Mouse (Mus musculus): ENCODE measurements around the gene Sf3b5. TPM values are rescaled to one million over a fixed set of nuclear protein-coding genes. Genes with fewer than 3 reads are reported as not detected.

Gene Sf3b5
- polyA plus RNA-seq, 1 experiment from 2014 or later = 34.5 TPM

Other genes with a start within 250 kb of the Sf3b5 start
- gene Utrn, start 136.0 kb upstream of the Sf3b5 start, polyA plus RNA-seq (2015; fragmentation: Nextera tagmentation; extraction: Ambion mirVana) = 75.8 and 81.7 TPM in 2 replicates
- gene Stx11, start 41.0 kb upstream of the Sf3b5 start, polyA plus RNA-seq (2015; fragmentation: Nextera tagmentation; extraction: Ambion mirVana) = 2.2 and 2.7 TPM in 2 replicates
- 142 and 145 TPM in 2 replicates for gene Plagl1, start 55.2 kb downstream of the Sf3b5 start, polyA plus RNA-seq (2015; fragmentation: Nextera tagmentation; extraction: Ambion mirVana)
- not detected in 2 replicates for gene Zc2hc1b, start 172.7 kb downstream of the Sf3b5 start, polyA plus RNA-seq (2015; fragmentation: Nextera tagmentation; extraction: Ambion mirVana)
- gene Ltv1, start 187.8 kb downstream of the Sf3b5 start, polyA plus RNA-seq (2015; fragmentation: Nextera tagmentation; extraction: Ambion mirVana) = 54.9 and 63.4 TPM in 2 replicates